Mouse (Mus musculus) bone marrow macrophage, adult 2 months (primary cell): ENCODE data around the gene Trp53i11. TPM values are rescaled to one million over a fixed set of nuclear protein-coding genes. Genes with fewer than 3 reads are reported as not detected.

ENCODE experiments used
- H3K27ac ChIP-seq: 2 replicates; pipeline ENCODE4 v1.5.1; 2012; ENCODE audit warnings: low read depth, low read length; ENCODE audit not compliant: insufficient read depth
- H3K4me1 ChIP-seq: 2 replicates; pipeline ENCODE4 v1.6.1; 2012; ENCODE audit warnings: low read length; ENCODE audit not compliant: control insufficient read depth, insufficient read depth
- H3K4me3 ChIP-seq: 2 replicates; pipeline ENCODE4 v1.5.1; 2012; ENCODE audit warnings: mild to moderate bottlenecking, low read length, moderate library complexity; ENCODE audit not compliant: insufficient read depth
- CTCF ChIP-seq: IDR thresholded peaks from 2 replicates; pipeline ENCODE4 v1.5.1; 2012; ENCODE audit warnings: low read depth, mild to moderate bottlenecking, low read length, moderate library complexity
- POLR2A ChIP-seq: IDR thresholded peaks from 2 replicates; pipeline ENCODE4 v1.6.1; 2012; ENCODE audit warnings: mild to moderate bottlenecking, low read depth, low read length, borderline replicate concordance
- polyA plus RNA-seq: library from polyadenylated mRNA; stranded (reverse); fragments of >200 nt; gene quantifications from 2 replicates; pipeline ENCODE4 v1.2.4, GENCODE M21; 2012; ENCODE audit not compliant: missing spikeins, insufficient read depth, insufficient read length

The Trp53i11 gene
- polyA plus RNA-seq, 1 experiment, result not detected

GRCm38 (mm10) chr2:93212865-93213264, 25.5 kb downstream of the Trp53i11 start:
- H3K27ac ChIP-seq, result no peak overlapping the region
- no peak for TF ChIP-seq CTCF
- no peak for TF ChIP-seq POLR2A
- peaks cover 21% of the 10 kb centered on the region for H3K4me1 ChIP-seq
- no peak overlapping the region for H3K4me3 ChIP-seq

DNA sequence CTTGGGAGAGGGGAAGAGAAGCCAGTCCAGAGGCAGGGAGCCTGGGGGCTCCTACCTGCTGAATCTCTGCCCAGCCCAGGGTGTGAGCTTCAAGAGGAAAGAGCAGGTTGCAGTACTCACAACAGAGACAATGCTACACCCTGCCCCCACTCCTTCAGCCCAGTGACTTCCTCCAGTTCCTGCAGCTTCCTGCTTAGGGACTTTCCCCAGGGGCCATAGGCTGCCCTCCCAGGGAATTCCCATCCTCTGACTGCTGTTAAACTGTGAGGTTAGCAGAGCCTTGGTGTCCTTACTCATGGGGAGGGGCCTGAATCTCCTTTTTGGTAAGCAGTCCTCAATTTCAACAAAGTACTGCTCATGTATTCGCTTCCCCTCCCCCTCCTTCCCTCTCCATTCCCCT, 26.8 kb downstream of the Trp53i11 start:
- Histone ChIP-seq H3K4me1 (peaks cover 21% of the 10 kb centered on the region), H3K4me3 (no peak overlapping the region), H3K27ac (no peak overlapping the region)
- TF ChIP-seq CTCF (no peak), POLR2A (no peak)

GRCm38 (mm10) chr2:93215790-93216189, 28.4 kb downstream of the Trp53i11 start:
- Histone ChIP-seq H3K4me3 (no peak overlapping the region), H3K27ac (no peak overlapping the region), H3K4me1 (peaks cover 21% of the 10 kb centered on the region)
- TF ChIP-seq POLR2A, result no peak
- no peak for TF ChIP-seq CTCF

GRCm38 (mm10) chr2:93217015-93217414, 29.7 kb downstream of the Trp53i11 start:
- peaks cover 21% of the 10 kb centered on the region for H3K4me1 ChIP-seq
- H3K4me3 ChIP-seq, result no peak overlapping the region
- TF ChIP-seq POLR2A, result no peak
- TF ChIP-seq CTCF, result peak; percentile 49
- H3K27ac ChIP-seq, result no peak overlapping the region

- no peak for TF ChIP-seq POLR2A
- no peak for TF ChIP-seq CTCF
- no peak overlapping the region for H3K4me3 ChIP-seq
- peaks cover 14% of the 10 kb centered on the region for H3K4me1 ChIP-seq
- H3K27ac ChIP-seq, result no peak overlapping the region
These were observed 31.1 kb downstream of the Trp53i11 start for GRCm38 (mm10) chr2:93218353-93218990.

DNA sequence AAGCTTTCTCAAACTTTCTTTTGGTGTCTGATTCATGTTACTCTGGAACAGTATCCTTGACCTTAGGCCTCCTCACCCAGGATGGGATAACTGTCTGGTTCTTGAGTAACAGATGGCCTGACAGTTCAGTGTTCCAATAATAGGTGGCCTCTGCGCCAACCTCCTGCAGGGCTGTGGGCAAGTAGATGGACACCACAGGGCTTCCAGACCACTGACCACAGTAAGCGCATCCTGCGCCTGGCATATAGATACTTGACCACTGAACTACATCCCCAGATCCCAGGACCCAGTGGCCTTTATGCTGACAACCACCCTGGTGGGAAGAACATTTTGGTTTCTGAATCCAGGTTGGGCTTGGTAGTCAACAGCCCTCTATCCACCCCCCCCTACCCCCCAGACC, 32.2 kb downstream of the Trp53i11 start:
- no peak overlapping the region for H3K27ac ChIP-seq
- H3K4me1 ChIP-seq, result peaks cover 6% of the 10 kb centered on the region
- TF ChIP-seq POLR2A (no peak), CTCF (no peak)
- H3K4me3 ChIP-seq, result no peak overlapping the region

- H3K4me3 ChIP-seq, result no peak overlapping the region
- H3K27ac ChIP-seq, result no peak overlapping the region
- no peaks in the 10 kb centered on the region for H3K4me1 ChIP-seq
- TF ChIP-seq POLR2A (no peak), CTCF (no peak)
These were observed 33.1 kb downstream of the Trp53i11 start for GRCm38 (mm10) chr2:93220447-93220846.

GRCm38 (mm10) chr2:93223463-93223862, 36.1 kb downstream of the Trp53i11 start:
- H3K27ac ChIP-seq, result no peak overlapping the region
- TF ChIP-seq CTCF (no peak), POLR2A (no peak)
- H3K4me3 ChIP-seq, result no peak overlapping the region
- no peaks in the 10 kb centered on the region for H3K4me1 ChIP-seq

DNA sequence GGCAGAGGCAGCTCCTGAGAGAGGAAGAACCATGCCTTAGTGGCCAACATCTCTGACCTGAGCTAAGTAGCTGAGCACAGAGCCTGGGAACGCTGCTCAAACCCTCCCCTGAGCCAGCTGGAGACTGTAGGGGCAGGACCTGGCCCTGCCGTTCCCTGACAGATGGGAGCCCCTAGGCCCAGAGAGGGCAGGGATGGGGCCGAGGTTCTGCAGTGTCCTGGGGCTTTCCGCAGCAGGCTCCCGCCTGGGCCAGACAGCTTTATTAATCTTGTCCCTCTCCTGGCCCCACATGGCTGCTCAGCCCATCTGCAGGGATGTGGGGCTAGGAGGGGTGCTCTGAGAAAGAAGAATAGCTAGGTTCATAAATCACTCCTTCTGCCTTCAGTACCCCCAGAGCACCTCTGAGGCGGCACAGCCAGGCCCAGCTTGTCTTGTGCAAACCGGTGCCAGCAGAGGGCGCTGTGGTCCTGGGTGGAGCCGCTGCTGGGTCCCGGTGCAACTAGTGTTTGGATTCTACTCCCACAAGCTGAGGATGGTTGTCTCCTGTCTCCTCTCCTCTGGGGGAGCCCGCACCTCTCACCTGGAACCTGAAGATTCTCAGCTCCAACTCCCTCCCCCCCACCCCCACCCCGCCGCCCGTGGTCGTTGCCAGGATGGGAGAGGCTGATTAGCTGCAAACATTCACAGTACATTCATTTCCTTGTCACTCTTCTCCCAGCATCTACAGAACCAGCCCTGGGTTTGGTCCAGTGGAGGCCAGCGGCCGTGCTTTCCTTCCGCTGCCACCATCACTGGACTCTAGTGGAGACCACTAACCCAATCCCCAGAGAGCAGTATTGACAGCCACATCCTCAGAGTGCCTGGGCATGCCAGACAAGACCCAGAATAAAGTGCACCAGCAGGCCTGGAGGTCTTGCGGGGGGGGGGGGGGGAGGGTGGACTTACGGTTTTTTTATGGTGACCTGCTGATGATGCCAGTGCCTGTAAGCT, 39.6 kb downstream of the Trp53i11 start:
- Histone ChIP-seq H3K27ac (no peak overlapping the region), H3K4me1 (no peaks in the 10 kb centered on the region), H3K4me3 (no peak overlapping the region)
- no peak for TF ChIP-seq POLR2A
- peak; percentile 51 for TF ChIP-seq CTCF
